Mouse (Mus musculus) small intestine, adult 2 months (tissue): ENCODE measurements at regions not wholly inside any gene's neighbourhood (a gene's known extent, or its start where the extent isn't known, plus 50 kb on each side); places are given as distances from the start of the nearest gene placed in this dataset.

Experiments used
- H3K27ac ChIP-seq: fragments of 200-500 bp; 2 replicates; pipeline ENCODE4 v1.5.1; 2012; ENCODE audit warnings: low read depth, low read length, control low read depth, inconsistent platforms; ENCODE audit not compliant: insufficient read depth
- H3K27me3 ChIP-seq: fragments of 200-500 bp; 2 replicates; pipeline ENCODE4 v1.6.1; 2012; ENCODE audit warnings: mild to moderate bottlenecking, moderate library complexity, low read length, inconsistent platforms; ENCODE audit not compliant: control insufficient read depth, insufficient read depth
- H3K36me3 ChIP-seq: fragments of 200-500 bp; 2 replicates; pipeline ENCODE4 v1.6.1; 2012; ENCODE audit warnings: mild to moderate bottlenecking, low read length, control low read depth, inconsistent platforms; ENCODE audit not compliant: control insufficient read depth, insufficient read depth
- H3K4me1 ChIP-seq: fragments of 200-500 bp; 2 replicates; pipeline ENCODE4 v1.6.1; 2012; ENCODE audit warnings: low read length, inconsistent platforms, mixed read lengths; ENCODE audit not compliant: control insufficient read depth, insufficient read depth, insufficient read length
- H3K4me3 ChIP-seq: fragments of 200-500 bp; 2 replicates; pipeline ENCODE4 v1.5.1; 2012; ENCODE audit warnings: low read depth, mild to moderate bottlenecking, control low read depth, inconsistent platforms, low read length, moderate library complexity
- CTCF ChIP-seq: fragments of 200-500 bp; IDR thresholded peaks from 2 replicates; pipeline ENCODE4 v1.5.1; 2012; ENCODE audit warnings: low read depth, mild to moderate bottlenecking, control low read depth, inconsistent platforms, low read length, moderate library complexity, mixed read lengths; ENCODE audit not compliant: insufficient replicate concordance, insufficient read length; ENCODE audit errors: extremely low read depth
- POLR2A ChIP-seq: fragments of 200-500 bp; IDR thresholded peaks from 2 replicates; pipeline ENCODE4 v1.6.1; 2012; ENCODE audit warnings: low read depth, mild to moderate bottlenecking, control low read depth, inconsistent platforms, low read length, moderate library complexity
- WGBS: fragments of 180-500 bp; shearing (Covaris S2); methylation state at CpG from one replicate; pipeline ENCODE4 v1.1.7; 2018; 5-methylcytosine and 5-hydroxymethylcytosine counted together

- Histone ChIP-seq H3K27ac (no peak overlapping the region), H3K27me3 (no peaks in the 10 kb centered on the region), H3K4me3 (no peak overlapping the region), H3K36me3 (no peaks in the 10 kb centered on the region), H3K4me1 (no peaks in the 10 kb centered on the region)
- no peak for TF ChIP-seq POLR2A
- no peak for TF ChIP-seq CTCF
- 66% methylated on average over 2 of the region's 2 CpGs for WGBS
Observed at GRCm38 (mm10) chr15:68512431-68512830, 2011.7 kb upstream of the Lrrc6 start.

GRCm38 (mm10) chr15:68508190-68508589 is 2007.5 kb upstream of the Lrrc6 start:
- no peaks in the 10 kb centered on the region for H3K27me3 ChIP-seq
- H3K36me3 ChIP-seq: no peaks in the 10 kb centered on the region
- 90% methylated on average over 5 of the region's 5 CpGs for WGBS
- TF ChIP-seq POLR2A: no peak
- TF ChIP-seq CTCF: no peak
- no peak overlapping the region for H3K4me3 ChIP-seq
- no peak overlapping the region for H3K27ac ChIP-seq
- H3K4me1 ChIP-seq: no peaks in the 10 kb centered on the region

GRCm38 (mm10) chr15:68506093-68506492 is 2005.4 kb upstream of the Lrrc6 start:
- no peaks in the 10 kb centered on the region for H3K36me3 ChIP-seq
- H3K4me1 ChIP-seq: no peaks in the 10 kb centered on the region
- no peak overlapping the region for H3K4me3 ChIP-seq
- 51% methylated on average over 2 of the region's 2 CpGs for WGBS
- H3K27me3 ChIP-seq: no peaks in the 10 kb centered on the region
- no peak for TF ChIP-seq POLR2A
- TF ChIP-seq CTCF: no peak
- no peak overlapping the region for H3K27ac ChIP-seq

GRCm38 (mm10) chr15:68496438-68496837 is 1995.7 kb upstream of the Lrrc6 start:
- no peaks in the 10 kb centered on the region for H3K36me3 ChIP-seq
- no peaks in the 10 kb centered on the region; the same call in 1 of the 2 replicates for H3K27me3 ChIP-seq
- 77% methylated on average over 2 of the region's 2 CpGs for WGBS
- H3K4me3 ChIP-seq: no peak overlapping the region
- TF ChIP-seq CTCF (no peak), POLR2A (no peak)
- H3K4me1 ChIP-seq: no peaks in the 10 kb centered on the region
- no peak overlapping the region for H3K27ac ChIP-seq

- H3K4me3 ChIP-seq: no peak overlapping the region
- H3K4me1 ChIP-seq: no peaks in the 10 kb centered on the region
- 72% methylated on average over 1 of the region's 1 CpGs for WGBS
- H3K27me3 ChIP-seq: no peaks in the 10 kb centered on the region
- H3K27ac ChIP-seq: no peak overlapping the region
- TF ChIP-seq CTCF: no peak
- TF ChIP-seq POLR2A: no peak
- no peaks in the 10 kb centered on the region for H3K36me3 ChIP-seq
Observed at GRCm38 (mm10) chr15:68484789-68485188, 1984.1 kb upstream of the Lrrc6 start.

- WGBS: 78% methylated on average over 5 of the region's 5 CpGs
Observed at GRCm38 (mm10) chr15:68477745-68478144, 1977.0 kb upstream of the Lrrc6 start.

GRCm38 (mm10) chr15:68471928-68472327 is 1971.2 kb upstream of the Lrrc6 start:
- Histone ChIP-seq H3K27me3 (no peaks in the 10 kb centered on the region; the same call in 1 of the 2 replicates), H3K4me1 (no peaks in the 10 kb centered on the region), H3K27ac (no peak overlapping the region), H3K4me3 (no peak overlapping the region), H3K36me3 (no peaks in the 10 kb centered on the region)
- 89% methylated on average over 4 of the region's 4 CpGs for WGBS
- no peak for TF ChIP-seq CTCF
- TF ChIP-seq POLR2A: no peak

More at GRCm38 (mm10) chr15:68477745-68478144, 1977.0 kb upstream of the Lrrc6 start:
- no peak for TF ChIP-seq POLR2A
- no peak overlapping the region for H3K4me3 ChIP-seq
- H3K27me3 ChIP-seq: no peaks in the 10 kb centered on the region; the same call in 1 of the 2 replicates
- H3K4me1 ChIP-seq: no peaks in the 10 kb centered on the region
- H3K27ac ChIP-seq: no peak overlapping the region
- no peaks in the 10 kb centered on the region for H3K36me3 ChIP-seq

GRCm38 (mm10) chr15:68462851-68463250 is 1962.1 kb upstream of the Lrrc6 start:
- Histone ChIP-seq H3K4me1 (no peaks in the 10 kb centered on the region), H3K27ac (no peak overlapping the region), H3K4me3 (no peak overlapping the region), H3K36me3 (no peaks in the 10 kb centered on the region), H3K27me3 (no peaks in the 10 kb centered on the region)
- TF ChIP-seq CTCF (no peak), POLR2A (no peak)
- WGBS: 63% methylated on average over 3 of the region's 3 CpGs
